Mouse (Mus musculus): ENCODE measurements around the gene Dnajc24.

DNA sequence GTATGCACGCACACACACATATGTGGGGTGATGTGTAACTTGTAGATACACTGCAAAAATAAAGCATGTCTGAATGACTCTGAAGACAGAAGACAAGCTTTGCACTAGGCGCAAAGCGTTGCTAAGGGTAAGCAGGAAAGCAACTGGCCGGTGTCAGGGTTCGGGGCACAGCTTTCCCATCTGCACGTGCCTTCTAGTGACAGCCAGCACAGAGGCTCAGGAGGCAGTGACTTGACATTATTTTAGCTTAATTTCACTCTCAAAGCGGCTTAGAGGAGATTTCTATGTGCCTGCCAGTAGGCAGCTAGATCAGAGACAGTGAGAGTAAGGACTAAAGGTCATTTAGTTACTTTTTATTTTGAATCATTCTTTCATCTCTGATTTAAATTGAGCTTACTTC, 39.1 kb upstream of the Dnajc24 start:
- TF ChIP-seq POLR2AphosphoS5 (IDR thresholded peaks at IDR 0.05; ENCODE audit: insufficient replicate concordance, low read depth, low read length) = no peak
- TF ChIP-seq CTCF (IDR thresholded peaks at IDR 0.05; ENCODE audit: low read depth, low read length) = no peak
- TF ChIP-seq GATA1 (IDR thresholded peaks at IDR 0.05; ENCODE audit: borderline replicate concordance, low read length) = no peak
- TF ChIP-seq TAL1 (conservative IDR thresholded peaks at IDR 0.05; ENCODE audit: low read depth, low read length) = no peak

All from G1E (cell line).